Mouse (Mus musculus) heart, adult 2 months (tissue): ENCODE data around the gene Fars2.

Experiments
- EP300 ChIP-seq: fragments of 200-500 bp; IDR thresholded peaks from 2 replicates; pipeline ENCODE4 v1.6.1; 2011; ENCODE audit warnings: low read depth, low read length, control low read depth; ENCODE audit not compliant: insufficient read depth
- POLR2A ChIP-seq: fragments of 200-500 bp; IDR thresholded peaks from 2 replicates; pipeline ENCODE4 v1.6.1; 2011; ENCODE audit warnings: mild to moderate bottlenecking, low read depth, low read length, control low read depth; ENCODE audit not compliant: insufficient read depth

DNA sequence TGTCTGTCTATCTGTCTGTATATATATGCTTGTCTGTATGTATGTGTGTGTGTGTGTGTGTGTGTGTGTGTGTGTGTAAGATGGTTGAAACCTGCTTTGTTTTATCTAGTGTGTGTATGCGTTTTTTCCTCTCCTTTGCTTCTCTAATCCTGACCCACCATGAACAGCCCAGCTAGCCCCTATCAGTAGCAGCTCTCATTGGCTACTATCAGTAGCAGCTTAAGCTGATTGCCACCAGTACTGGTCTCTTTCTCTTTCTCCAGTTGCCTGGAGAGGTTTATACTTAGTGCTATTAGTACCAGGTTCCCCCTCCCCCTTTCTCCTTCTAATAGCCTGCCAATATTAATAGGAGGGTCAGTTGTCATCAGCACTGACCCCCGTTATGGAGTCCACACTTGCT is 144.1 kb downstream of the Fars2 start:
- TF ChIP-seq POLR2A (no peak), EP300 (no peak)
